Comparison of ENCODE assay signal across 9 mouse cellular contexts in genomic region chr19:58806364-58806763, GRCm38 (mm10). TPM values are rescaled to one million over a fixed set of nuclear protein-coding genes. Genes with fewer than 3 reads are reported as not detected.
DNase-seq lines count a peak whose midpoint lies in the region; ATAC-seq lines count a peak whose summit lies in the region.
"Had no signal": no experiment of that assay in that cellular context is flagged by ENCODE, and none has a peak within 500 bp of the region (broad histone marks: within the 10 kb centered on the region; RNA-seq: fewer than 3 reads in every experiment).

No protein-coding gene starts in this region.

- no peak overlapping the region for H3K4me2 ChIP-seq in heart, embryonic 15.5 days

- peak; percentile 65; the same call in 1 of the 2 replicates for ATAC-seq in heart, embryonic 15.5 days (replicated peaks; ENCODE audit: insufficient number of reproducible peaks, insufficient read depth, low FRiP score, low read depth)

- WGBS in heart, embryonic 15.5 days = 8% methylated on average over 3 of the region's 3 CpGs

- peaks cover 15% of the 10 kb centered on the region; the same call in 1 of the 2 replicates for H3K36me3 ChIP-seq in heart, embryonic 15.5 days

- no peak overlapping the region for H3K27ac ChIP-seq in heart, embryonic 15.5 days

- no peak overlapping the region for H3K4me3 ChIP-seq in heart, embryonic 15.5 days
- H3K4me3 ChIP-seq: erythroblast, embryonic 14.5 days had no signal

- no peaks in the 10 kb centered on the region for H3K9me3 ChIP-seq in heart, embryonic 15.5 days (replicated peaks)

- H3K4me1 ChIP-seq in heart, embryonic 15.5 days (replicated peaks) = no peaks in the 10 kb centered on the region

- H3K27me3 ChIP-seq in heart, embryonic 15.5 days = no peaks in the 10 kb centered on the region

- H3K9ac ChIP-seq in heart, embryonic 15.5 days = no peak overlapping the region

- peak; percentile 12 for DNase-seq in CD4-positive helper T cell, adult 2 months (ENCODE audit: low read depth, low spot score)
- DNase-seq in adrenal gland, adult 2 months = peak; percentile 73
- peak; percentile 62 for DNase-seq in embryo, embryonic 11.5 days (ENCODE audit: low read depth, low spot score)
- peak; percentile 75 to 86 for DNase-seq in kidney, postnatal 25 days
- peak; percentile 70 for DNase-seq in lung, postnatal 25 days (ENCODE audit: low spot score)
- DNase-seq in retina, postnatal 1 day = peak; percentile 83
- peak; percentile 63 for DNase-seq in urinary bladder, postnatal 25 days (ENCODE audit: low spot score)

RNA-seq across cellular contexts. Expression of gene 1700019N19Rik, which starts 12.1 kb away (rescaled TPM):
- total RNA-seq in adrenal gland, adult 2 months (2021) = under 1 TPM in 1 of 2 experiments, not detected in 1; 0.31 TPM
- polyA plus RNA-seq in adrenal gland, adult 2 months (2012; rRNA removed) = not detected in 2 replicates
- polyA plus RNA-seq in heart, embryonic 15.5 days (2015; fragmentation: Nextera tagmentation; extraction: Ambion mirVana) = not detected in 2 replicates
- polyA plus RNA-seq: erythroblast, embryonic 14.5 days had no signal

RNA-seq across cellular contexts. Expression of gene Pnliprp2, which starts 46.8 kb away (rescaled TPM):
- not detected for total RNA-seq in adrenal gland, adult 2 months (2021)
- polyA plus RNA-seq in adrenal gland, adult 2 months (2012; rRNA removed) = not detected in 2 replicates
- polyA plus RNA-seq in heart, embryonic 15.5 days (2015; fragmentation: Nextera tagmentation; extraction: Ambion mirVana) = 0.09 and 0.15 TPM in 2 replicates
- polyA plus RNA-seq: erythroblast, embryonic 14.5 days had no signal

Comparison
In these comparisons a context has a peak if more than half of its experiments do, and no peak if none do; other contexts are left out.
1. DNase-seq: peak in every context shown above with its lines; median percentile 83 in retina, postnatal 1 day; 80 in kidney, postnatal 25 days; 73 in adrenal gland, adult 2 months; 70 in lung, postnatal 25 days; 63 in urinary bladder, postnatal 25 days; 62 in embryo, embryonic 11.5 days; 12 in CD4-positive helper T cell, adult 2 months.